Mouse (Mus musculus): ENCODE data around the gene Mgat4d.
"Not testable (repeated sequence)": the region's sequence is repeated elsewhere in the genome, so short reads cannot be mapped to it uniquely, and the experiment has no call there.

The Mgat4d gene

DNA sequence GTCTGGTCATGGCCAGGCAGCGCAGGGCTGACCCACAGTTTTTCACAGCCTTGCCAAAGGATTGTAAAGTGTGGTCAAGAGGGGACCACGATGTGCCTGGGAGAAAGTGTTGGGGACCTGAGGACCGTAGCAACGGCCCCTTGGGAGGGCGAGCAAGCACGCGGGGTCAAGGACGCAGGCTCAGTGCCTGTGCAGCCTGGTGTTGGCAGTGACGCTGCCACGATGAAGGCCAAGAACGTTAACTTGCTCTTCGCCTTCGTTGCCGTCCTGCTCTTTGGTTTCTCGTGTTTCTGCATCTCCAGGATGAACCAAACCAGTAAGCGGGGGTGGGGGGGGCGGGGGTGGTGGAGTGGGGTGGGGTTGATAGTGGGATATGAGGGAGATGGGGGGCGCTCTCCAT lies at the start of gene Mgat4d:
Gene Mgat4d, plus strand, starts transcription at position 209 of the 400 bp plus-strand sequence.
- in situ Hi-C loops (cut with MboI; ENCODE audit: low pct_unique_long_range_greater_than_20kb in 1 of 2, low sequenced_read_pairs in 2 of 2, unreplicated experiment in 1 of 2): no loop called here

DNA sequence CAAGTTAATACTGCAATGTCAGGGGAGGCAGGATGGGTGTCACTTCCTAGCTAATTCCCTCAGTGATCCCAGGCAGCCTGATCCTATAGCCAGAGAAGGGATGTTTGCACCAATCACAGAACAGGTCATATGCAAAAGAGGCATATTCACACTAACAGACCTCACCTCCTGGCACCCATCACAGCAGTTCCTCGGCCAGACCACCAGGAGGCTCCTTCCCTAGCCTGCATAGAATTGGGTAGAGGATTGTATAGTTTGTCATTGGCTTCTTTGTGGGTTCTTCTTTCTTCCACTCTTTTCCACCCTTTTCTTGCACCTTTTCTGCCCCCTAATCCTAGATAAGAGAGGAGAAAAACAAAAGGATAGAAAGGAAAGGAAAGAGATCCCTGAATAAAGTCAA lies 48.1 kb upstream of the Mgat4d start:
- in situ Hi-C loops (cut with MboI; ENCODE audit: low pct_unique_long_range_greater_than_20kb in 1 of 2, low sequenced_read_pairs in 2 of 2, unreplicated experiment in 1 of 2): no loop called here

DNA sequence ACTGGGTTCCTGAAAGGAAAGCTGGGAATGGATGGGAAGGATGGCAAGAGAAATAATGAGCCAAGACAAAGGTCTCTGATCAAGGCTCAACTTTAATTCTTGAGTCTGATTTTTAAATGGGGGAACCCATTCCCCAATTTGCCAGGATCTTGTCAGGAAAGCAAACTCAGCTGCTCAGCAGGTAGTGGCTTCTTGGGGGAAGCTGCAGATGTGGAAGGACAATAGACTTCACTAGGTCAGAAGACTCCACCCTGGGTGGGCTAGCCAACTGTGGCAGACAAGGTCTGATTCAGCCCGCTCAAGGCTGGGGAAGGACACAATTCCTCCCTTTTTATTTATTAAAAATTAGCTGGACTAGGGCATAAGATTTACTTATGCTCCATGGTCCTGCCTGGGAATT lies 43.3 kb upstream of the Mgat4d start:
- in situ Hi-C loops (cut with MboI; ENCODE audit: low pct_unique_long_range_greater_than_20kb in 1 of 2, low sequenced_read_pairs in 2 of 2, unreplicated experiment in 1 of 2): no loop called here

DNA sequence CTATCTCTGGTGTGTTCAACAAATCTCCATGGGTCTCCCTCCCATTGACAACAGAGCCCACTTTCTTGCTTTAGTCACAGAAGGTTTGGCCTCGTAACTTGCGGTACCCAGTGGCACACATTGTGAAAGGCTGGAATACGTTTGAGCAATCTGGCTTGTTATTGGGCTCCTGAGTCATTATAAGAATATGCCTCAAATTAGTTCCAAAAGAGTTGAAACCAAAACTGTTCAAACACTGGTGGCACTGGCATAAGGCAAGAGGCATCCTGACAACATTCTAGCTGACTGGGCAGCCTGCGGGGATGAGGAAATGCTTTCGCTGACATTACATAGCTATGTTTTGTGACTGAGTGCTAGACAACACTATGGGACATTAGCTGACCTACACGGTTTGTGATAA lies 38.4 kb upstream of the Mgat4d start:
- in situ Hi-C loops (cut with MboI; ENCODE audit: low pct_unique_long_range_greater_than_20kb in 1 of 2, low sequenced_read_pairs in 2 of 2, unreplicated experiment in 1 of 2): no loop called here

DNA sequence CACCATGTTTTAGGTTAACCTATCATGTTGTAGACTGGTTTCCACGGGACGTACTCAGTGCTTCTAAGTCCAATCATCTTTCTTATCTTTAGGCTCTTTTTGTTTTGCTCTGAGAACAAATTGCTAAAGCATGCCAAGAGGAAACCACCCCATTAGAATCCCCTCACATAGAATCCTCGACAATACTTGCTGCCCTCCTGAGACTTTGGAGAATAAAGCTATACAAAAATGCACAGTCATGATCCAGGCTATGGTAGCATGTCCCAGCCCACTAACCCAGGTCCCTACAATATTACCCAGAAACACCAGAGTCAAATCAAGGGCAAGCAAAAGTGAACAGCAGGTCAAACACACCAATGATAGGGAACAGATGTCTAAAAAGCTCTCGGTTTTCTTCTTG lies 33.2 kb upstream of the Mgat4d start:
- in situ Hi-C loops (cut with MboI; ENCODE audit: low pct_unique_long_range_greater_than_20kb in 1 of 2, low sequenced_read_pairs in 2 of 2, unreplicated experiment in 1 of 2): not testable (repeated sequence)

DNA sequence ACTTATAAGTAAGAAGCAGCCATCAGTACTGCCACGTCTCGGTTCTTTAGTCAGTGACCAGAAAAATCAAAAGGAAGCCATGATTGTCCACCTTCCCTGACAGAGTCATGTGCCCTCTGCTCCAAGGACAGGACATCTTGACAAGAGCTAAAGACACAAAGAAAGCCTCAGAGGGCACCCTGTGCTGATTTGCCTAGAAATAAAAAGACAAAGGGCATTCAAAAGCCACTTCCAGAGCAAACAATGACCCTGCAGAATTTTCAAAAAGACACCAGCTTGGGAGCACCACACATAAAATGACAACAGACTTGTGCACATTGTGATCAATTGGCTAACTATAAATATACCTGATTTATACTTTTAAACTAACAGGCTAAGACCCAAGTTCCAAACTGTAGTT lies 32.6 kb upstream of the Mgat4d start:
- in situ Hi-C loops (cut with MboI; ENCODE audit: low pct_unique_long_range_greater_than_20kb in 1 of 2, low sequenced_read_pairs in 2 of 2, unreplicated experiment in 1 of 2): no loop called here

DNA sequence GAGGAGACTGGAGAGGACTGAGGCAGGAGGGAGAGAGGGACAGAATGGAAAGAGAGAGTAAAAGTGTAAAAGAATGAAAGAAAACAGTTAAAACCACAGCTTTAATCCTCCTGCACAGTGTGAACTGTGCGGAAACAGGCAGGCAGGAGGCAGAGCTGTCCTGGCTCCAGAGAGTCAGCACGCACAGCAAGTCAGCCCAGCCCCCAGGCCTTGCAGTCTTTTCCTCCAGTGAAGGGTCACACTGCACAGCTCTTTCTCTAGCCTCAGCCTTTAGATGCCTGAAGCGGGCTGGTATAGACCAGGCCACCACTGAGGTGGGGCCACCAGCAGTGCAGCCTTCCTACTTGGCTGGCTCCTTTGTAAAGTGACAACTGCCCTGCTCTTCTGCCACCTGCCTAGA lies 27.7 kb upstream of the Mgat4d start:
- in situ Hi-C loops (cut with MboI; ENCODE audit: low pct_unique_long_range_greater_than_20kb in 1 of 2, low sequenced_read_pairs in 2 of 2, unreplicated experiment in 1 of 2): no loop called here

DNA sequence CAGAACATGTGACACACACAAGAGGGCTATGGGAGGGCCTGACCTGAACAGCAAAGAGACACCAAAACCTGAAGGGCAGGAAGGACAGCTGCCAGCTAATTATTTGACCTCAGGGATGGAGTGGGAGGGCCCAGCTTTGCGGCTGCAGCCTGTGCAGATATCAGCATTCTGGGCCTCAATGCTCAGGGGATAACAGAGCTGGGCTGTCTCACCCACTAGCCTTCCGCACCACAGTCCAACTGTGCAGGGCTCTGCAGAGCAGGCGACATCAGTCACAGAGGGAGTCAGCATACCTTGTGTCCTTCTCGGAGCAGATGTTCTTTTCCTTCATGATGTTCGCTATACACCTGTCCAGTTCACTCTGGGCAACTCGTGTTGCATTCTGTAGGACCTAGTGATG lies 25.9 kb upstream of the Mgat4d start:
- in situ Hi-C loops (cut with MboI; ENCODE audit: low pct_unique_long_range_greater_than_20kb in 1 of 2, low sequenced_read_pairs in 2 of 2, unreplicated experiment in 1 of 2): no loop called here

DNA sequence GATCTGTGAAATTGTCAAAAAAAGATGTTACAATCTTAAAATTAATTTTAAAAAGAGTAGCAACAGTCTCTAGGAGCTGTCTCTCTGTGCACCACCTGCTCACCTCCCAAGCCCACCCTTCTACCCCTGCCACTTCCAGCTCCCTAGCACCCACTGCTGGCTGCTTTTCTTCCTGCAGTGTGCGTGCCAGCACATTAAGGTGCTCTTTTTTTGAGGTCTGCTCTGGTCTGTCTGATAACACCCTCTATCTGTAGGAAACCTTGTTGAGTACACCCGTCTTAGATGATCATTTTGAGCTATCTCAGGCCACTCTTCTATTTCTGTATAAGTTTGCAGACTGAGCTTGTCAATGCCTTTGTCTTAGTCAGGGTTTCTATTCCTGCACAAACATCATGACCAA lies 25.2 kb upstream of the Mgat4d start:
- in situ Hi-C loops (cut with MboI; ENCODE audit: low pct_unique_long_range_greater_than_20kb in 1 of 2, low sequenced_read_pairs in 2 of 2, unreplicated experiment in 1 of 2): no loop called here

DNA sequence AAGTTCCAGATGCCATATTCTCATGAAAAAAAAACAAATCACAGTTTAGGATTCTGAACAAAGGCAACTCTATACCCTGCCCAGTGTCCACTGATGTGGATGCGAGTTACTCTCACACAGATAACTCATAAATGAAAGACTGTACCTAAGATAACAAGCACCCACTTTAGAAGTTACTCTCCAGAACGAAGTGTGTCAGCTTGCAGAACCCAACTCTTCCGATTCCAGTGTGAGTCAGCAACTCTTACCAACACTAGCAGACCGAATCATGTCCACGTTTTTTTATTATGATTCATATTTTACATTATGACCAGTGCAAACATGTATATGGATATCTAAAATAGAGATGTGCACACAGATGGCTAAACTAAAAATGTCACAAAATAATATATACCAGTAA lies 20.4 kb upstream of the Mgat4d start:
- in situ Hi-C loops (cut with MboI; ENCODE audit: low pct_unique_long_range_greater_than_20kb in 1 of 2, low sequenced_read_pairs in 2 of 2, unreplicated experiment in 1 of 2): no loop called here

DNA sequence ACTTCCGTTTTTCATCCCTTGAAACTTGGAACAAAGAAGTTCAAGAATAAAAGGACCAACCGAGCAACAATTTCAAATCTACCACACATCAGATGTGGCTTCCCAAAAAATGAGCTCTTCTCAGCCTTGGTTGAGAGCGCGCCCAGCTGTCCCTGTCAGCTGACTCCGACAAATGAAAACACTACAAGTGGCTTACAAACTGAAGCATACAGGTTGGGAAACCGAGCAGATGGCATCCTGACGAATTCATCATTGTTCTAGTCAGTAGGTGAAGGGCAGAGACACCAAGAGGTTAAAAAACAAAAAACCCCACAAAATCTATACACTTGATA lies 16.7 kb upstream of the Mgat4d start:
- in situ Hi-C loops (cut with MboI; ENCODE audit: low pct_unique_long_range_greater_than_20kb in 1 of 2, low sequenced_read_pairs in 2 of 2, unreplicated experiment in 1 of 2): no loop called here

DNA sequence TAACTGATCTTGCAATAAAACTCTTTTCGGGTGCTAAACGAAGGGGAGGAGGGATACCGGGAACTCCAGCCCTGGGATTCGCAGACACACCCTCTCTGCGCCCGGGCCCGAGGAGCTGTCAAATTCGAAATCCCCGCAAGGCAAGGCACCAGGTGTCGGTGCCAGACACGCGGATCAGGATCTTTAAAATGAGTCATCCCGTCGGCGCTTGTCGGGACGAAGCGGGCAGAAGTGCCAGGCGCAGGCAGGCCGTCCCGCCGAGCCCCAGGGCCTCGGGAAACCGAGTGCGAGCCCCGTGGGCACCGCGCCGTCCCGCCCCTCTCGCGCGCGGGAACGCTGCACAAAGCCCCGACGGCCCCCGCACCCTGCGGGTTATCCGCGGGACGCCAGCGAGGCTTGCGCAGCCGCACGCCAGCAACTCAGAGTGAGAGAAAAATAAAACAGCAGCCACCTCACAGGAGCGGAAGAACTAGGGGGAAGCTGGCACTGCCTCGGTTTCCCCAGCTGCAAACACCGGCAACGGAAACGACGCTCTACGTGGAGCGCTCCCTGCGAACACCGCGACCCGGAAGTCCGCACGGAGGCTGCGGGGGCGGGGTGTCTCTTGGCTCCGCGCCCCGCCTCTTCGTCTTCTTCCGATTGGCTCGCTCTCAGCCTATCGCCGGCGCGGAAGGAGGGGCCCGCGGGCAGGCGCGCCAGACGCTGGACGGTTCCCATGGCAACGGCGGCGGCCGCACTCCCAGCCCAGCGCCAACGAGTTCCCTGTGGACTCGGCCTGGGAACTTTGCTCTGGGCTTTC lies 16.2 kb upstream of the Mgat4d start, which contains the start of gene Elmod2:
Gene Elmod2, minus strand, starts transcription at position 588 of the 799 bp plus-strand sequence.
- in situ Hi-C loops (cut with MboI; ENCODE audit: low pct_unique_long_range_greater_than_20kb in 1 of 2, low sequenced_read_pairs in 2 of 2, unreplicated experiment in 1 of 2): no loop called here

DNA sequence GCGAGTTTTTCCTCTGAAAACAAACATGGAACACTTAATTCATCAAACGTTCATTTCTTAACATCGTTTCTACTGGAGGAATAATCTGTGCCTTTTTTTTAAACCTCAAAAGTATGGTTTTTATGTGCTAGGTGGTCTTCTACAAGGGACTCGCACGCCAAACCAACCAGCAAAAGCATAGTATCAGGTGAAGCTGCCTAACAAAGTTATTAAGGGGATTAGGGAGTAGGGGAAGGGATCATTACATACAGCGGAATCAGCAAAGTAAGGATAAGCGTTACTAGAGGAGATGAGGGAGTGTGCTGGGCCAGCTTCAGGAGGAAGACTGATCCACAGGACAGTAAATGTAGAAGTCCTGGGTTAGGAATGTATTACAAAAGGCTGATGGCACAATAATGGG lies 15.4 kb upstream of the Mgat4d start:
- in situ Hi-C loops (cut with MboI; ENCODE audit: low pct_unique_long_range_greater_than_20kb in 1 of 2, low sequenced_read_pairs in 2 of 2, unreplicated experiment in 1 of 2): no loop called here

DNA sequence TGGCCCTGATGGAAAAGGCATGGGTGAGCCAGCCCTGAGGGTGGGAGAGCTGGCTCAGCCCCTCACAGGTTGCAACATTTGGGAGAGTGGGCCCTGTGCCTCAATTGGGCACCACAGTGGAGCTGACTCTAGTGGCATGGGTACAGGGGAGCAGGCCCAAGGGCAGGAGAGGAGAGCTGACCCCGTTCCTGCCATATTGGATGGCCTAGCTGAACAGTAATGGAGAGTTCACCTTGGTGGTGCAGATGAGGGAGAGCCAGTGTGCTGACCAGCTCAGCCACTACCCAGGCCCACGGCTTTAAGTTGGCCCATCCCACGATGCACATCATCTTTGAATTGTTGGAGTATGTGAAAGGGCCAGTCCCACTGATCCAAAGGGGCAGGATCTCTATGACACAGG lies 6.2 kb upstream of the Mgat4d start:
- in situ Hi-C loops (cut with MboI; ENCODE audit: low pct_unique_long_range_greater_than_20kb in 1 of 2, low sequenced_read_pairs in 2 of 2, unreplicated experiment in 1 of 2): no loop called here

DNA sequence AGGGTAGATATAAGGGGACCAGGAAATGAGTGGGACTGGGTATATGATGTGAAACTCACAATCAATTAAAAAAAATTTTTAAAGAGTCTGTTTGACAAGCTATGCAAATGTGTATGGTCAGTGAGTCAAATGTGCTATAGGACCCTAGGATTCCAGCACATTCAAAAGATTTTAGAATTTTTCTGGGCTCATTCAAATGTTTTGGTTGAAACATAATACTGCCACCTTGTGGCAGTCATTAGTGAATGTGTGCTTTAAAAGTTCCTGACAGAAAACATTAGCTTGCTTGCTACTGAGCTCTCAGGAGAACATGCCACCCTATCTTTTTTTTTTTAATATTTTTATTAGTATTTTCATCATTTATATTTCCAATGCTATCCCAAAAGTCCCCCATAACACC lies 5.6 kb upstream of the Mgat4d start:
- in situ Hi-C loops (cut with MboI; ENCODE audit: low pct_unique_long_range_greater_than_20kb in 1 of 2, low sequenced_read_pairs in 2 of 2, unreplicated experiment in 1 of 2): no loop called here

DNA sequence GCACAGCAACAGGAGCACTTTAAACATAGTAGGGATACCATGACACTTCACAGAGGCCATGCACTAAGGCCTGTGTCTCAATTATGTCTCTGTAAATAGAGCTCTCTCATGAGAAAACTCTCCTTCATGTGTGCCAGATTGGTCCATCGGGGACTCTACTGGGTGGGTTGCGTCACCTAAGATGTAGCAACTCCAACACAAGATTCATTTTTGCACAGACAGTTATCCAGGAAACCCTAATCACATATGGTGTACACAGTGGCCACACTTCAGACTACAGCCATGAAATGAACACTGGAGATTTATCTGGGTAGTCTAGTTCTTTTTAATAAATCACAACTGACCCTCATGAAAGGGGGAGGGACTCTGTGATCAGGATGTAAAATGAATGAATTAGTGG lies 3.0 kb downstream of the Mgat4d start:
- in situ Hi-C loops (cut with MboI; ENCODE audit: low pct_unique_long_range_greater_than_20kb in 1 of 2, low sequenced_read_pairs in 2 of 2, unreplicated experiment in 1 of 2): loop anchor here in 1 of 2 experiments (10.0 kb wide), 1 partner anchor 257 kb away; no protein-coding TSS in a partner anchor

DNA sequence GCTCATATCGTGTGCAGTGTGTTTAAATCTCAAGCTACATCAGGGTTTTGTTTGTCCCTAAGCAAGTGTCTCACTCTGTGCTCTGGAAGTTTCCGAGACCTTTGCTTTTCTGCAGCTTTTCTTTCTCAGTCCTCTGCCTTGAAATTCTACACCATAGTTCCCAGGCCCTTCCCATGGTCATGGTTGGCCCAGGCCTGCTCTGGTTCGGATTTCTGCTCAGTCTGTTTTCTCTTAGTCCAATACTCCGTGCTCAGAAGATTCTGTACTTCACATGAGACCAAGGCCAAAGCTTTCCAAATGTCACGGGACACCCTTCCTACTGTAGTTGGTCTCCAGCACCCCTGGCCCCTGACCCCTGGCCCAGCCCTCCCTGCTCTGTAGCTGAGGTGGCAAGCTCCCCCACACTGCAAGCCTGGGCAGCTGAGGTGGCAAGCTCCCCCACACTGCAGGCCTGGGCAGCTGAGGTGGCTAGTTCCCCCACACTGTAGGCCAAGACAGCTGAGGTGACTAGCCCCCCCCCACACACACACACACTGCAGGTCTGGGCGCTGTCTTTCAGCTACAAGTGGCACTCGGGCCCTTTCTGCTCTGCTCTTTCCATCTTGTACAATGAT lies 15.0 kb downstream of the Mgat4d start:
- in situ Hi-C loops (cut with MboI; ENCODE audit: low pct_unique_long_range_greater_than_20kb in 1 of 2, low sequenced_read_pairs in 2 of 2, unreplicated experiment in 1 of 2): no loop called here

DNA sequence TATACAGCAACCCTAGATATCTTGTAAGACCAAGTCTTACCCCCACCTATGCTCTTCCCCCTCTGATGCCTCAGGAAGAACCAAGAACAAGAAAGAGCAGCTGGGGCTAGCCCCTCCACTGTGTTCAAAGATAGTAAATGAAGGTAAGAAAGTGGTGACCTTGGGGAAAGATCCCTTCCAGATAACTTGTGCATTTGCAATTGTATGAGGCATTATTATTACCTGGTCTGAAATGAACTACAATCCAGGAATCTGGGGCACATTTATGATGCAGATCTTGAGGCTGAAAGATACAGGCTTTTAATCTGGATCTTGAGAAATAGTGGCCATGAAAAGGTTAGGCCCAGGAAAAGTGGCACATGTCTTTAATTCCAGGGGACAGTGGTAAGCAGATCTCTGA lies 29.0 kb downstream of the Mgat4d start:
- in situ Hi-C loops (cut with MboI; ENCODE audit: low pct_unique_long_range_greater_than_20kb in 1 of 2, low sequenced_read_pairs in 2 of 2, unreplicated experiment in 1 of 2): no loop called here

DNA sequence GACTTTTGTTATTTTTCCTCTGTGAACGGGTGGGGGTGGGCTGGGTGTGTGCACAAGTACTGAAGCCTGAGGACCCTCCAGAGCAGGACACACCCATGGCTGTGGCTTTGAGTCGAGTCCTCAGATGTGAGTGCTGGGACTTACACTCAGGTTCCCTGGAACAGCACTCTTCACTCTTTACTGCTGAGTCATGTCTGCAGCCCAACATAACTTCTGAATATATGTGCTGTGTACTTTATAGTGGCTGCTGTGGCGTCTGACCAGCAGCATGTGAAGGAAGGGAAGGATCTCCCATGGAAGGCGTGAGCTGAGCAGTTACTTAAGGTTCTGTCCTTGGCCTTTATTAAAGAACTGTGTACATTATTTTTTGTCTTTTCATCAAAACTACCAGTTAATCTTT lies 31.9 kb downstream of the Mgat4d start:
- in situ Hi-C loops (cut with MboI; ENCODE audit: low pct_unique_long_range_greater_than_20kb in 1 of 2, low sequenced_read_pairs in 2 of 2, unreplicated experiment in 1 of 2): no loop called here

DNA sequence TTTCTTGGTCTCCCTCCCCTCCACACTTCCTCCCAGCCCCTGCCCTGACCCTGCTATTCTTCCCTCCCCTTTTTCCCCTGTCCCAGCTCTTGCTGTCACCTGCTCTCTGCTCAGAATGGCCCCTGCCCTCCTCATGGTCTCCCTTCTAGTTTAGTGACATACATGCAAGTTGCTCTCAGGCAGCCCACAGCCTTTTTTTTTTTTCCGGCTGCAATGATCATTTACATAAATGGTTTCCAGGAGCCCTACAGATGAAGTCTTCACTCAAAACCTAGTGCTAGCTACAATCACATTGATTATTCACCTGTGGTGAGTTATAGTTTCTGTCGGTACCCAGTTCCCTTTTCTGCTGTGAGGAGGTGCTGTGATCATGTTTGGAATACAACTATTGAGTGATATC lies 32.7 kb downstream of the Mgat4d start:
- in situ Hi-C loops (cut with MboI; ENCODE audit: low pct_unique_long_range_greater_than_20kb in 1 of 2, low sequenced_read_pairs in 2 of 2, unreplicated experiment in 1 of 2): no loop called here

Data from mouse embryonic stem cell (cell line).